Mouse (Mus musculus): ENCODE measurements at regions not wholly inside any gene's neighbourhood (a gene's known extent, or its start where the extent isn't known, plus 50 kb on each side); places are given as distances from the start of the nearest gene placed in this dataset.
"Not testable (repeated sequence)": the region's sequence is repeated elsewhere in the genome, so short reads cannot be mapped to it uniquely, and the experiment has no call there.

GRCm38 (mm10) chr14:74180066-74180465 is 460.6 kb upstream of the Htr2a start:
- no peak for DNase-seq (ENCODE audit: low spot score in 2 of 2)

GRCm38 (mm10) chr14:74182996-74183395 is 457.6 kb upstream of the Htr2a start:
- no peak for DNase-seq (ENCODE audit: low spot score in 2 of 2)

GRCm38 (mm10) chr14:74201710-74202109 is 438.9 kb upstream of the Htr2a start:
- no peak for DNase-seq (ENCODE audit: low spot score in 2 of 2)

GRCm38 (mm10) chr14:74205011-74205410 is 435.6 kb upstream of the Htr2a start:
- no peak for DNase-seq (ENCODE audit: low spot score in 2 of 2)

GRCm38 (mm10) chr14:74217914-74218446 is 422.7 kb upstream of the Htr2a start:
- DNase-seq (ENCODE audit: low spot score in 2 of 2) = no peak

- no peak for DNase-seq (ENCODE audit: low spot score in 2 of 2)
Measured at GRCm38 (mm10) chr14:74219761-74220160, 420.9 kb upstream of the Htr2a start.

GRCm38 (mm10) chr14:74222093-74222492 is 418.5 kb upstream of the Htr2a start:
- no peak for DNase-seq (ENCODE audit: low spot score in 2 of 2)

- no peak for DNase-seq (ENCODE audit: low spot score in 2 of 2)
Measured at GRCm38 (mm10) chr14:74229560-74230187, 411.0 kb upstream of the Htr2a start.

- no peak for DNase-seq (ENCODE audit: low spot score in 2 of 2)
Measured at GRCm38 (mm10) chr14:74240212-74240611, 400.4 kb upstream of the Htr2a start.

- DNase-seq (ENCODE audit: low spot score in 2 of 2) = no peak
Measured at GRCm38 (mm10) chr14:74249263-74249878, 391.3 kb upstream of the Htr2a start.

GRCm38 (mm10) chr14:74250021-74250420 is 390.6 kb upstream of the Htr2a start:
- DNase-seq (ENCODE audit: low spot score in 2 of 2) = no peak

- DNase-seq (ENCODE audit: low spot score in 2 of 2) = peak; percentile 22 to 45
Measured at GRCm38 (mm10) chr14:74252189-74253145, 388.2 kb upstream of the Htr2a start.

- no peak for DNase-seq (ENCODE audit: low spot score in 2 of 2)
Measured at GRCm38 (mm10) chr14:74255000-74255399, 385.6 kb upstream of the Htr2a start.

- DNase-seq (ENCODE audit: low spot score in 2 of 2) = peak in 1 of 2 experiments; percentile 9
Measured at GRCm38 (mm10) chr14:74259437-74259836, 381.2 kb upstream of the Htr2a start.

GRCm38 (mm10) chr14:74267086-74267485 is 373.6 kb upstream of the Htr2a start:
- no peak for DNase-seq (ENCODE audit: low spot score in 2 of 2)

- DNase-seq (ENCODE audit: low spot score in 2 of 2) = no peak
Measured at GRCm38 (mm10) chr14:74294560-74294959, 346.1 kb upstream of the Htr2a start.

- no peak for DNase-seq (ENCODE audit: low spot score in 2 of 2)
Measured at GRCm38 (mm10) chr14:74304483-74304882, 336.2 kb upstream of the Htr2a start.

GRCm38 (mm10) chr14:74306717-74307307 is 333.8 kb upstream of the Htr2a start:
- no peak for DNase-seq (ENCODE audit: low spot score in 2 of 2)

GRCm38 (mm10) chr14:74309451-74309850 is 331.2 kb upstream of the Htr2a start:
- not testable (repeated sequence) for DNase-seq (ENCODE audit: low spot score in 2 of 2)

GRCm38 (mm10) chr14:74327291-74327690 is 313.3 kb upstream of the Htr2a start:
- DNase-seq (ENCODE audit: low spot score in 2 of 2) = no peak

GRCm38 (mm10) chr14:74350751-74351150 is 289.9 kb upstream of the Htr2a start:
- no peak for DNase-seq (ENCODE audit: low spot score in 2 of 2)

All from layer of hippocampus, postnatal 14 days (tissue).